Mouse (Mus musculus) CD4-positive helper T cell, adult 2 months (primary cell): ENCODE measurements around the gene Acot1.

Source experiments
- DNase-seq: peaks from one replicate; pipeline ENCODE4 v3.0.0-alpha.2; 2012; ENCODE audit warnings: low read depth, missing footprints, low spot score

Acot1 gene

GRCm38 (mm10) chr12:84063228-84063627 lies 53.9 kb downstream of the Acot1 start:
- DNase-seq, result no peak

- no peak for DNase-seq
Measured at GRCm38 (mm10) chr12:84063833-84064232, 54.5 kb downstream of the Acot1 start.

- no peak for DNase-seq
Measured at GRCm38 (mm10) chr12:84064621-84065020, 55.3 kb downstream of the Acot1 start.

GRCm38 (mm10) chr12:84067752-84068151 lies 58.5 kb downstream of the Acot1 start:
- no peak for DNase-seq
